Mouse (Mus musculus): Measurements from ENCODE around the gene Ttc17.

Ttc17 gene

DNA sequence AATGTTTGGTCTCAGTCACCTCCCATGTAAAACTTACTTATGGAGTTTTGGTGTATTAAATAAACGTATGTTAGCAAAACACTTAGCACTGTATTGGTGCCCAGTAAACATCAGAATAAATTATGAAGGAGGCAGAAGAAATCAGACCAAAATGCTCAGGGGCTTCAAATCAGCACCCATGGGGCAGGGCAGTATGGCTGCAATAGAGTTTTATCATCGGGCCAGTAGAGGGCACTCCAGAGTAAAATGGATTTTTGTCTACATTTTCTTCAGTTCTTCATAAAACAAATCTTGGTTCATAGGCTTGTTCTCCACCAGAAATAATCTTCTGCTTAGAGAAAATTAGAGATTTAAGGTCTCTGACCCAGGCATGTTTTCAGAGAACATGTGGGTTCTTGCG, 152.4 kb downstream of the Ttc17 start:
- peak; percentile 63 for ATAC-seq (ENCODE audit: low TSS enrichment)
